Mouse (Mus musculus) activated CD4-positive, CD25-positive, alpha-beta regulatory T cell, adult 4 months (primary cell): ENCODE data around the gene St7. TPM values are rescaled to one million over a fixed set of nuclear protein-coding genes. Genes with fewer than 3 reads are reported as not detected.

Source experiments
- ATAC-seq: one replicate; pipeline ENCODE4 v1.8.0; 2017
- polyA plus RNA-seq, 2 experiments: library from polyadenylated mRNA; unstranded; fragments of 100-300 nt; shearing (Covaris generic); gene quantifications; one replicate each; pipeline ENCODE4 v1.2.1; 2017

St7 gene
- polyA plus RNA-seq, 2 experiments from 2014 or later, result 4.2 to 4.6 TPM

DNA sequence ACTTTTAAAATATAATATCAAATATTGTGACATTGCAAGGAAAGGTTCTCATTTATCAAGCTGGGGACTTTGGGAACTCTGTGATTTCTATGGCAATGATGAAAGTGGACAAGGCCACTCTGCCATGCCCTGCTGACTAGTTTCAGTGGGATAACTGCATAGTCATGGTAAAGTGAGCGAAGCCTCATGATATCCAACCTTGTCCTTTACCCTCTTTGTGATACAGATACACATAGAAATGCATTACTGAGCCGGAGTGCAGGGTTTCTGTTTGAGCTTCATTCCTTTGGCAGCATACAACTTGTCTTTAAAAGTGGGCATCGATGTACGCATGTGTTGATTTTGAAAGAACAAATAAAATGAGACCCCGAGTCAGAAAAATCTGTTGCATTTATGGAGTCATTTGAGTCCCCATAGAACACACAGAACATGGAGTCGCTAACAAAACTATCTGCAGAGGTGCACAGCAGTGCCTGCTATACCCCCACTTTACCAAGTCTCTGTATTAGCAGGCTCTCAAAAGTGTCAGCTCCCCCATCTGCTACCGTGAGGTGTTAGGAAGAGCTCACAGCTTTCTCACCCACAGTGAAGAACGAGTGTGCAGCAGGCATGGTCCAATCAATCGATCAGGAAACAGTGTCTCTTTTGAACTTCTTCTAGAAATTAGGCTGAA is 77.4 kb downstream of the St7 start:
- no peak for ATAC-seq

DNA sequence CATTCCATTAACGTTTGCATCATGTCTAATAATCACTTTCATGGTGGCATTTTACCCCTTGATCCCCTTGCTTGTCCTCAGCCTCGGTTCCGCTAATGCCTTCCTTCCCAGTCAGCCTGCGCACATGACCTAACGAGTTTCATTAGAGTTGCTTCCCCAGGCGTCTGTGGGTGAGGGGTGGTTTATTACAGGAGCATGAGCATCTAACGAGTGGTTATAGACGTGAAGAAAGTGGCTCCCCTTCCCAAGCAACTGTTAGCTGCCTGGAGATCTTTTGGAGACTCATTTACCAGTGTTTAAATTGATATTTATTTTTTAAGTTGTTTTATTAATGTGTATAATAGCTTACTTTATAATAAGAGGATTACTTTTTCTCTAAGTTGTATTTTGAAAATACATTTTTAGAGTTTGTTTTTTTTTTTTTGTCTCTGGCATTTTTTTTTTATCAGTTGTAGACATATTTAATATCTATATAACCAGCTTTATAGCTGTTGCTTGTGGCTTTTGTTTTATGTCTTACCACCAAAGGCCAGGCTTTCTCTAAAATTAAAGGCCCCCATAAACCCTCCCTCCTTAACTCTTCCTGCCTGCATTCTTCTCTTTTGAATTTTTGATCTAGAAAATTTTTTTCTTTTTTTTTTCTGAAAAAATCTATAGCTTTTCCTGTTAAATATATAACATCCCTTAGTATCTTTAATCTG is 78.1 kb downstream of the St7 start:
- no peak for ATAC-seq

DNA sequence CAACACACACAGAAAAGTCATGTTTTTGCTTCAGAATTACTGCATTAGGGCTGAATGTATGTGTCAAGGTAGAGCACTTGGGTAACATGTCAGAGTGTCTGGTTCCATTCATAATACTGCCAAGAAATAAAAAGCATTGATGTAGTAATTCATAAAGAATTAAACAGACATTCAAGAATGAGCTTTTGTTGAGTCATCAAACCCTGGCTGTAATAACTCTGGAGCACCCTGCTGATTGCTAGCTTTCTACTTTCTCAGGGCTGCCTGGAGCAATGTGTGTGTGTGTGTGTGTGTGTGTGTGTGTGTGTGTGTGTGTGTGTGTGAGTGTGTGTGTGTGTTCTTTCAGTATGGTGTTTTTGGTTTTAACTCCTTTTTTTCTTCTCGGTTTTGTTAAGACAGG is 78.7 kb downstream of the St7 start:
- ATAC-seq, result no peak

DNA sequence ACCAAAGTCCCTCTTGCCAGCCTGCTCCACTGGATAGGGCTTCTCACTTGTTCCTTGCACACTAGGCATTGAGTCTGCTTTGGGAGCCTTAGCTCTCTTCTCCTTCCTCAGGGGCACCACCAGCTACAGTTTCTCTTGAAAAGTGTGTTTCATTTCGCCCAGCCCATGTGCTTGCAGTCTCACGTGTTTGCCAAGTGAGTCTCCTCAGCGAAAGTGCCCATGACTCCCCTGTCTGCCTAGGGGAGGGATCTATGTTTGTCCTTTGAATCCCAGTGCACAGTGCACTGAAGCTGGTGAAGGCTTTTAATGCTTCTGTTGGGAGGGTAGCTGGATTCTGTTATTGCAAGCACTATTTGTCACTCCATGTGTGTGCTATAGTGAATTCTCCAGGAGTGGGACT is 79.8 kb downstream of the St7 start:
- no peak for ATAC-seq

DNA sequence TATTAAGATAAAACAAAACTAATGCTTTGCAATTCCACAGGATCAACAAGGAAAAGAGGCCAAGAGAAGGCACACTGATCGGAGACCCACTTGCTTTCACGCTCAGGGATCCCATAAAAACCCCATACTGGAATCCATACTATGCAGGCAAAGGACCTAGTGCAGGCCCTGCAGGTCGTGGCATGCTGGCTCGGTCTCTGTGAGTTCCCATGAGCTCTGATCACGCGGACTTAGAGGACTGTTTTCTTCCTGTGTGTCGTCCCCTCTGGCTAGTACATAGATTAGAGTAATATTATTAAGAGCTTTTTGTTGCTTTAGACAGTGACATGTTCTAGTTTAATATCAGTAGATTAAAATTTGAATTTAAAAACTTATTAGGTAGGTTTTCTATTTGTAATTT is 83.3 kb downstream of the St7 start:
- ATAC-seq, result no peak

DNA sequence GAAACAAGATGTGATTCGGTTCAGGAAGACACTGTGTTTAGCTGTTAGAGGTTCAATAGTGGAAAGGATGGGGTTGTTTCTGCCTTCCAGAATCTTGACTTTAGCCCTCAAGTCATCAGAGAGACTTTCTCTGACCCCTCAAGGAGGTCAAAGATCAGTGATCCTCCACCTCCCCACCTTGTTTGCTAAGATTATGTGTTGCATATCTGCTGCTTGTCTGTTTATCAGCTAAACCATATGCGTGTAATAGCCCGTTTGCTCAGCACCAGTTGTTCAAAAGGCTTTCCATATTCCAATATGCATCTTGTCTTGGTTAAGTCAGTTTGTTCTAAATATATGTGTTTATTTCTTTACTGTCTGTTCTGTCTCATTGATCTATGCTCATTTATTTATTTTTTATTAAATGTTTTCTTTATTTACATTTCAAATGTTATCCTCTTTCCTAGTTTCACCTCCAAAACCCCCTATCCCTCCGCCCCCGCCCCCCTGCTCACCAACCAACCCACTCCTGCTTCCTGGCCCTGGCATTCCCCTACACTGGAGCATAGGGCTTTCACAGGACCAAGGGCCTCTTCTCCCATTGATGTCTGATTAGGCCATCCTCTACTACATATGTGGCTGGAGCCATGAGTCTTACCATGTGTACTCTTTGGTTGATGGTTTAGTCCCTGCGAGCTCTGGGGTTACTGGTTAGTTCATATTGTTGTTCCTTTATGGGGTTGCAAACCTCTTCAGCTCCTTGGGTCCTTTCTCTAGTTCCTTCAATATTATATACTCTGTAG is 84.5 kb downstream of the St7 start:
- no peak for ATAC-seq

- no peak for ATAC-seq
These were observed 86.0 kb downstream of the St7 start for GRCm38 (mm10) chr6:17778648-17779202.

DNA sequence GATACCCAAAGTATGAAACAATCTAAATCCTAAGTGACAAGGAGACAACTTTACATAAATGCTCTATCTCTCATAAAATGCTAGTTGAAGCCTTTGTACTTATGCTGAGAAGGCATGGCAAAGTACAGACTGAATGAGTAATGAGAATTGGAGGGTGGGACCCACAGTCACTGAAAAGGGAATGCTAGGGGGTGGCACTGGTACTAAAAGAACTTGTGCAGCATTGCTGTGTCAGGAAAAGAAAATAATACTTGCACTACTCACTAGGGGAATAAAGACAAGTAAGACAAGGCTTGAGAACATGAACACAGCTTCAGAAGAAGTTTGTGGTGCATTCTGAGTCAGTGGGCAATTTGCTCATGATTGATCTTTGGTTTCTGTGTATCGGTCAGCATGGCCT is 90.8 kb downstream of the St7 start:
- ATAC-seq, result no peak

DNA sequence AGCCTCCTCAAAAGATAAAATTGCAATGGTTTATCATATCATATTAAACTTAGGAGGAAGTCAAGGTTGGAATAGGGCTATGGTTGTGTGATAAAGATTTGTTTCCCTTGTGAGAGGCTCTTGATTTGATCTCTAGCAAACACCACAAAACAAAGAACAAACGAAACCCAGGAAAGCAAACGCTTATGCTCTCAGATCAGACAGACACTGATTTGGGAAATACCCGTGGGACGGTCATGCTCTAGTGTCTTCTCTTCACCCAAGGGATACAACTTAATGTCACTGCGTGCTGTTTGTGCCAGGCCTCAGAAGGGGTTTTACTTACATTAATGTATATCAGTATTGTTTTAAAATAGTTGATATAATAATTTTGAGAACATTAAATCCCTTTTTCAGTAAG is 91.8 kb downstream of the St7 start:
- no peak for ATAC-seq

- no peak for ATAC-seq
These were observed 92.5 kb downstream of the St7 start for GRCm38 (mm10) chr6:17785248-17785647.

GRCm38 (mm10) chr6:17787810-17788209 is 95.1 kb downstream of the St7 start:
- ATAC-seq, result no peak

- no peak for ATAC-seq
These were observed 97.5 kb downstream of the St7 start for GRCm38 (mm10) chr6:17790251-17790650.

- ATAC-seq, result no peak
These were observed 100.7 kb downstream of the St7 start for GRCm38 (mm10) chr6:17793471-17793870.

DNA sequence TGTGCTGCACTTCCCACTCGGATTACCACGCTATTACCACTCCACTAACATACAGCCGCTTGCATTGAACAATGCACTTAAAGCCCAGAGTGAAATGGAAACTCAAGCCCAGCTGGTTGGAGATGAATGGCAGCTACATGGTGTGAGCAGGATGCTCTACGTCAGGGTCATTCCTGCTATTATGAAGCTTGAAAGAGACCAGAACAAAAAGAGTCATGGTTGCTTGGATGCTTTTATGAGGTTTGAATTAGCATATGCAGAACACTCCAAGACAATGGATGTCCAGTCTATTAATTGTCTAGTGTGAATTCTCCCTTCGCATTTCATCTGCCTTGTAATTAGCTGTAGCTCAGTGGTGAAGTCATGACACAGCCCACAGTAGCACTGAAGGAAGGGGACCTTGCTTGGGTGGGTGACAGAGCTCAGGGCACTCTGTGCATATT is 104.6 kb downstream of the St7 start:
- no peak for ATAC-seq

- peak; percentile 63 for ATAC-seq
These were observed 108.0 kb downstream of the St7 start for GRCm38 (mm10) chr6:17800694-17801093.

DNA sequence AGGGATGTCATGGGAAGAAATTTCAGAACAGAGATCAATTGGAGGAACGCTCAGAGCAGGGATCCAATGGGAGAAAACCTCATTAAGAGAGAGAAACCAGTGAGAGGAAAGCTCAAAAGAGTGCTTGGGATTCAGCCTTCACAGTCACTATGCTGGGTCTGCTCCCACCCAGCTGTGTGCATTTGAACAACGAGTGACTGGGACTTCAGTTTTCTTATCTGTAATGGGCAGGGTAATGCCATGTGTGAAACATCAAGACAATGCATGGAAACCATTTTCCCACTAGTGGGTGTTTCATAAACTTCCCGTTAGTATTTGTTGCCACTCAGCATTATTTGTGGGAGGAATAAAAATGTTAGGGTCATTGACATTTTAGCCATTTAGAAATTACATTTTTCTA is 111.7 kb downstream of the St7 start:
- no peak for ATAC-seq

DNA sequence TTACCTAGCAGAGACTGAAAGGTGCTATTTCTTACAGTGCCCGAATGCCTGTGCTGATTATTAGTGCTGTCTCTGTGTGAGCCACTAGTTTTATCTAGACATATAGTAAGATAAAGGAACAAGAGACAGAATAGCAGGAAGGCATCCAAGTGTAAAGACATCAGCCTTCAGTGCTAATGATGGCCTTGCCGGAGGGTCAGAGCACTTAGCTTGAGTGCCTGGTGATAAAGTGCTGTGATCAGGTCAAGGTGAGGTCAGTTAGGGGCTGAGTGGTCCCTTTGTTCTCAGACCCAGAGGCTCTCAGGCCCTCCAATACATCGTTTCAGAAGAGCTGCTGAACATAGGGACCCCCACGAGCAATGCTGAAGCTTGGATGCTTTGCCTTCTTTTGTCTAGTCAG is 113.8 kb downstream of the St7 start:
- no peak for ATAC-seq

DNA sequence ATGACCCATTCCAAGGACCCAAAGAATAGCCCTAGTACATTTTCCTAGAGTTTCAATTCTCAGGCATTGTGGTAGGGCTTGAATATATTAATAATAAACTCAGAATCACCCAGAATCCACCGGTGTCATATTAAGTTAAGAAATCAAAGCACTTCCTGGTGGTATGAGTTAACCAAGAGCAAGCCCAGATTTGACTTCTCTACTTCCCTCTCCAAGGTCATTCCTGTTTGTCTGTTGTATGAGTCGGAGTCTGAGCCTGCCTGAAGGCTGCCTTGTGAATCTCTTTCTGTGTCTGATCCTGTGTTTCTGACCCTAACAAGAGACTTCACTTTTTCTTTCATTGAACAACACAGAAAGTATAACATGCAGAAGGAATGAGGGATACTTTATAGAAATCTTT is 118.3 kb downstream of the St7 start:
- no peak for ATAC-seq

GRCm38 (mm10) chr6:17811531-17811930 is 118.8 kb downstream of the St7 start:
- no peak for ATAC-seq

- no peak for ATAC-seq
These were observed 121.4 kb downstream of the St7 start for GRCm38 (mm10) chr6:17814074-17814649.

GRCm38 (mm10) chr6:17816865-17817435 is 124.2 kb downstream of the St7 start:
- no peak for ATAC-seq

DNA sequence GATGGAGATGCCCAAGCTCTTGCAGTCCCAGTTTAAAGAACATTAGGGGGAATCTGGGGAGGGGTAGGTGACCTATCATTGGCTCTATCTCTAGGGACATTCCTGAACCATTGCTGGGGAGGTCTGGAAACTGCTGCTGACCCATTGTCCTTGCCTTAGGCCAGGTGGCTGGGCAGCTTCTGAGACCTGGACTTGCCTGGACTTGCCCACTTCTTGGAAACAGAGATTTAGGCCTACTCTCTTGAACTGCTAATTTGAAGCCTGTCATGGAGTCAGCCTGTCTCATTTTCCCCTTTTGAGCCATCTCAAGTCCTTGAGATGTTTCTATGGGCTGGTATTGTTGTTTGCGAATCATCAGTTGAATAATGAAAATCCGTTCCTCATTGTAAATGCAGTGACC is 130.9 kb downstream of the St7 start:
- ATAC-seq, result no peak

DNA sequence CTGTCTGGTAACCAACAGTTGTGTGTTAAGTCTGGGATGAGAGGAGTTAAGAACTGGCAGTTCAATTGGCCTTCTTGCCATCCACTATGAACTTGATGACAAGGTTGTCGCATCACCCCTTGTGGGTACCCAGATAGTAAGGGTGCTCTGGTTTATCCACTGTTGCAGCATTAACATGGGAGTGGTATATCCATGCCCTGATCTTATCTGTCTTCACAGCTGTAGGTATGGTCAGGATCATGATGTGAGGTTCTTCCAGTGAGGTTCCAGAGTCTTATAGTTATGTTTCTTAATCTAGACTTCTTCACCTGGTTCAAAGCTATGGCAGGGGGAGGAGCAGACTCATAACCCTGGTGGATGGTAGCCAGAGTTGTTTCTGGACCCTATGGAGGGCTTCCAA is 132.0 kb downstream of the St7 start:
- no peak for ATAC-seq
